Mouse (Mus musculus) cerebellum, postnatal 4 days (tissue): ENCODE data around the gene Chrna10.

Experiments
- DNase-seq, 2 experiments: peaks; one replicate each; pipeline ENCODE4 v3.0.0; 2022; ENCODE audit warnings: low spot score in 2 of 2, mixed read lengths in 1 of 2

Gene Chrna10

GRCm38 (mm10) chr7:102081784-102082183 is 34.8 kb downstream of the Chrna10 start:
- DNase-seq = no peak

- no peak for DNase-seq
Measured at GRCm38 (mm10) chr7:102080311-102080710, 36.3 kb downstream of the Chrna10 start.

GRCm38 (mm10) chr7:102078517-102078916 is 38.1 kb downstream of the Chrna10 start:
- peak in 1 of 2 experiments; percentile 16 for DNase-seq

- no peak for DNase-seq
Measured at GRCm38 (mm10) chr7:102076714-102077296, 39.8 kb downstream of the Chrna10 start.

- no peak for DNase-seq
Measured at GRCm38 (mm10) chr7:102066363-102066762, 50.3 kb downstream of the Chrna10 start.

- DNase-seq = peak; percentile 77 to 89
Measured at GRCm38 (mm10) chr7:102065046-102065891, 51.4 kb downstream of the Chrna10 start, which contains the start of the genes Rnf121, Xndc1 and Xntrpc. TSS of gene Rnf121 (minus strand) at chr7:102065469. TSS of gene Xndc1 (plus strand) at chr7:102065511. TSS of gene Xntrpc (plus strand) at chr7:102065713.

GRCm38 (mm10) chr7:102064655-102065045 is 52.0 kb downstream of the Chrna10 start:
- no peak for DNase-seq

- no peak for DNase-seq
Measured at GRCm38 (mm10) chr7:102063891-102064290, 52.7 kb downstream of the Chrna10 start.

- no peak for DNase-seq
Measured at GRCm38 (mm10) chr7:102062203-102062602, 54.4 kb downstream of the Chrna10 start.

GRCm38 (mm10) chr7:102061353-102061752 is 55.3 kb downstream of the Chrna10 start:
- DNase-seq = no peak
